Mouse (Mus musculus): ENCODE measurements around the gene Foxa3. TPM values are rescaled to one million over a fixed set of nuclear protein-coding genes. Genes with fewer than 3 reads are reported as not detected.

The Foxa3 gene
- total and polyA plus RNA-seq, 3 experiments: not detected

DNA sequence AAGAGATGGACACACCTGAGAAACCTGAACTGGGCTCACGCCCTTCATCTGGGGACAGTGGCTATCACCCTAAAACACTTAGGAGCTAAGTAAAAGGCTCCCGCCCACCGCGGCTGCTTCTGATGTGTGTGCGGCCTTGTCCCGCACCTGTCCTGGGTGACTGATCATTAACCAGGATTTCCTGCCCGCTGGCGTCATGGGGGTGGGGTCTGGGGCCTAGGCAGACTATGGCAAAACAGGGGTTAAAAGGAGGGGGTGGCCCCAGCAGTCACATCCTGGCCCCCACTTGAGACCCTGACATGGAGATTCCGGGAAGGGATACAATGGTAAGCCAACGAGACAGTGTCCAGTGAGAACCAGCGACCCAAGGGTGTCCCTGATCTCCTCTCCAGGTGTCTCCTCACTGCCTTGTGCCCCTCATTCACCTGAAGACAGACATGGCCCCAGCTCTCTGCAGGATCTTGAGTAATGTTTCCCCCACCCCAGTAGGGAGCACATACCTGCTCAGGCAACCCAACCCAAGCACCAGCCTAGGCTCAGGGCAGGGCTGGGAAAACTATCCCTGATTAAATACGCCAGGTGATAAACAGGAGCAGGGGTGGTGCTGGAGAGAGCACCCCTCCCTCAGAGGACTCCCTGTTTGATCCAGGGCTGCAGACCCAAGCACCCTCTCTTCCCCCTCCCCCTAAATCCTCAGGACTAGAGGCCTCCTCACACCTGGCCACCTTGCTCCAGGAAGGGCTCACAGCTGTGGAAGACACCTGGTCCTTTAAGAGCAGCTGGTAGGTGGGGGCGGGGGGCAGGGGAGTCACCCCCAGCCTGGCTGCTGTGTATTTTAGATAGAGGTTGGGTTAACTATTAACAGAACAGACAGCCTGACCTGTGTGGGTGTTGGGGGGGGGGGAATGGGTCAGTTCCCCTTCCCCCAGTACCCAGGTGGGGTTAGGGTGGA is 16.0 kb downstream of the Foxa3 start:
- H3K9ac ChIP-seq (ENCODE audit: control insufficient read depth, low read depth, low read length, poor library complexity, severe bottlenecking): no peak overlapping the region
- peak; percentile 70 for TF ChIP-seq POLR2AphosphoS2 (IDR thresholded peaks at IDR 0.05; ENCODE audit: low read length)
- TF ChIP-seq TCF12 (IDR thresholded peaks at IDR 0.05; ENCODE audit: low read depth, low read length): 0 out of 2 replicates have a peak, but pooled peaks have one; percentile 12
- TF ChIP-seq MAFK (IDR thresholded peaks at IDR 0.05; ENCODE audit: borderline replicate concordance, low read depth, low read length): no peak
- H3K36me3 ChIP-seq (ENCODE audit: control insufficient read depth in 1 of 2, insufficient read depth in 2 of 2, low read length in 2 of 2): peaks cover 0 to 9% of the 10 kb centered on the region in 2 experiments; a peak in 3 of 4 replicates
- no peaks in the 10 kb centered on the region for H3K9me3 ChIP-seq (replicated peaks; ENCODE audit: insufficient read depth, low read length)
- peaks cover under 1 to 16% of the 10 kb centered on the region in 2 experiments; a peak in 3 of 4 replicates for H3K4me1 ChIP-seq (ENCODE audit: control insufficient read depth in 1 of 2, insufficient read depth in 2 of 2, low read length in 2 of 2)
- H3K27ac ChIP-seq (ENCODE audit: control insufficient read depth, low read depth, low read length): no peak overlapping the region
- no peaks in the 10 kb centered on the region for H3K27me3 ChIP-seq (ENCODE audit: control insufficient read depth in 1 of 2, insufficient read depth in 2 of 2, low read length in 2 of 2)
- H3K79me2 ChIP-seq (ENCODE audit: control insufficient read depth, insufficient read depth, low read length, poor library complexity): peaks cover 23% of the 10 kb centered on the region
- no peak for DNase-seq (ENCODE audit: low read depth, low spot score)
- H3K4me3 ChIP-seq (ENCODE audit: control insufficient read depth in 1 of 2, insufficient read depth in 1 of 2, low read depth in 2 of 2, low read length in 2 of 2): no peak overlapping the region

DNA sequence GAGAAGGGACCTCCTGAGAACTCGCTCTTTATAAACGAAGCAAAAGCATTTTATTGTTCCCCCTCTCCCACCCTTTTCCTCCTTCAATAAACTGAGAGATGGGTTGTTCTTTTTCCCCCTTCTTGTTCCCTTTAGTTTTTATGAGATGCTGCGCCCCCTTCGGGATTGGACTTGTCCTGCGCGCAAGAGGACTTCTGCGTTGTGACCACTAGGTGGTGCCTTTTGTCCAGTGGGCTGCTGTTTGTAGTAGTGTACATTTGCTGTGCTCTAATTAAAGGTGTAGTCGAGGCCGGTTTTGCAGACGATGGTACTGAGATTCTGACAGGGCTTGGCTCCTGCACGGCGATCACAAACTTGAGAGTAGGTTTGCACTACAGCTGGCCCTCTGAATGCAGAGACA is 16.9 kb downstream of the Foxa3 start:
- Histone ChIP-seq H3K27me3 (ENCODE audit: control insufficient read depth in 1 of 2, insufficient read depth in 2 of 2, low read length in 2 of 2) (no peaks in the 10 kb centered on the region), H3K9ac (ENCODE audit: control insufficient read depth, low read depth, low read length, poor library complexity, severe bottlenecking) (no peak overlapping the region), H3K9me3 (replicated peaks; ENCODE audit: insufficient read depth, low read length) (no peaks in the 10 kb centered on the region), H3K27ac (ENCODE audit: control insufficient read depth, low read depth, low read length) (no peak overlapping the region), H3K79me2 (ENCODE audit: control insufficient read depth, insufficient read depth, low read length, poor library complexity) (peaks cover 23% of the 10 kb centered on the region), H3K4me1 (ENCODE audit: control insufficient read depth in 1 of 2, insufficient read depth in 2 of 2, low read length in 2 of 2) (peaks cover 5 to 21% of the 10 kb centered on the region in 2 experiments; a peak in 3 of 4 replicates), H3K4me3 (ENCODE audit: control insufficient read depth in 1 of 2, insufficient read depth in 1 of 2, low read depth in 2 of 2, low read length in 2 of 2) (no peak overlapping the region), H3K36me3 (ENCODE audit: control insufficient read depth in 1 of 2, insufficient read depth in 2 of 2, low read length in 2 of 2) (peaks cover 0 to 15% of the 10 kb centered on the region in 2 experiments; a peak in 3 of 4 replicates)
- peak; percentile 91 for DNase-seq (ENCODE audit: low read depth, low spot score)
- TF ChIP-seq SMC3 (IDR thresholded peaks at IDR 0.05; ENCODE audit: low read depth, low read length) (peak; percentile 77), USF1 (IDR thresholded peaks at IDR 0.05; ENCODE audit: low read depth, low read length) (no peak), TCF12 (IDR thresholded peaks at IDR 0.05; ENCODE audit: low read depth, low read length) (no peak), UBTF (IDR thresholded peaks at IDR 0.05; ENCODE audit: borderline replicate concordance, insufficient read depth, low read depth, low read length) (no peak), NRF1 (IDR thresholded peaks at IDR 0.05; ENCODE audit: insufficient read depth, low read depth, low read length, poor library complexity, severe bottlenecking) (peak; percentile 44; the same call in 1 of the 2 replicates), MAZ (IDR thresholded peaks at IDR 0.05; ENCODE audit: low read depth, low read length) (0 out of 2 replicates have a peak, but pooled peaks have one; percentile 52), HCFC1 (IDR thresholded peaks at IDR 0.05; ENCODE audit: low read depth, low read length) (peak; percentile 62), ETS1 (IDR thresholded peaks at IDR 0.05; ENCODE audit: low read depth, low read length) (no peak), ZMIZ1 (IDR thresholded peaks at IDR 0.05; ENCODE audit: low read depth, low read length) (no peak), CHD2 (IDR thresholded peaks at IDR 0.05; ENCODE audit: low read length) (no peak), SIN3A (IDR thresholded peaks at IDR 0.05; ENCODE audit: low read length) (peak; percentile 69), JUND (IDR thresholded peaks at IDR 0.05; ENCODE audit: low read depth, low read length) (no peak), ZC3H11A (IDR thresholded peaks at IDR 0.05; ENCODE audit: low read depth, low read length) (peak; percentile 34), GATA1 (IDR thresholded peaks at IDR 0.05; ENCODE audit: low read depth, low read length) (no peak), USF2 (IDR thresholded peaks at IDR 0.05; ENCODE audit: borderline replicate concordance in 1 of 2, insufficient read depth in 1 of 2, low read depth in 1 of 2, low read length in 2 of 2) (no peak), MAX (IDR thresholded peaks at IDR 0.05; ENCODE audit: low read length) (no peak), POLR2AphosphoS2 (IDR thresholded peaks at IDR 0.05; ENCODE audit: low read length) (no peak; the same call in 1 of the 2 replicates), POLR2A (IDR thresholded peaks at IDR 0.05; ENCODE audit: control insufficient read depth in 1 of 2, insufficient read depth in 1 of 2, low read depth in 1 of 2, low read length in 2 of 2, poor library complexity in 1 of 2) (no peak), KAT2A (conservative IDR thresholded peaks at IDR 0.05; ENCODE audit: low read depth, low read length) (no peak), POLR2AphosphoS5 (IDR thresholded peaks at IDR 0.05; ENCODE audit: borderline replicate concordance, low read depth, low read length) (no peak), RAD21 (IDR thresholded peaks at IDR 0.05; ENCODE audit: low read depth, low read length) (peak; percentile 58), CTCF (IDR thresholded peaks at IDR 0.05 in 2 of 3, conservative IDR thresholded peaks at IDR 0.05 in 1 of 3; ENCODE audit: control insufficient read depth in 1 of 3, insufficient read depth in 1 of 3, low read depth in 2 of 3, low read length in 3 of 3, poor library complexity in 1 of 3, severe bottlenecking in 1 of 3) (peak in 2 of 3 experiments; percentile 96), MXI1 (IDR thresholded peaks at IDR 0.05; ENCODE audit: low read depth, low read length) (no peak), CHD1 (IDR thresholded peaks at IDR 0.05; ENCODE audit: low read depth, low read length) (no peak)

All from MEL (cell line).